Mouse (Mus musculus) right cerebral cortex, adult 2 months (tissue): ENCODE results near the gene Xpot.

Experiments used
- DNase-seq, 2 experiments: peaks; one replicate each; pipeline ENCODE4 v3.0.0; 2021 to 2022; ENCODE audit warnings: low spot score in 2 of 2

Xpot gene

DNA sequence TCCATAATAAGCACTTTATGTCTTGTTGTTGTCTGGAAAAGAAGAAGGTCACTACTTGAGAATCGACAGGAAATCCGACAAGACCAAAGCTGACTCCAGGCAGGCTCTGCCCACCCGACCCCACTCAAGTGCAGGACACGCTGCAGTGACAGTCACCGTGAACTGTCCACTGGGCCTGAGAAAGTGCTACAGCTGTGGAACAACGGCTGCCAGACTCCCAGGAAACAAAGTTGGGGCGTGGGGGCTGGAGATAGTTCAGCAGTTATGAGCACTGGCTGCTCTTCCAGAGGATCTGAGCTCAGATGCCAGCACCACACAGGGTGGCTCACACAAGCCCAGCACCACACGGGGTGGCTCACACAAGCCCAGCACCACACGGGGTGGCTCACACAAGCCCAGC is 49.8 kb downstream of the Xpot start:
- DNase-seq, result no peak

DNA sequence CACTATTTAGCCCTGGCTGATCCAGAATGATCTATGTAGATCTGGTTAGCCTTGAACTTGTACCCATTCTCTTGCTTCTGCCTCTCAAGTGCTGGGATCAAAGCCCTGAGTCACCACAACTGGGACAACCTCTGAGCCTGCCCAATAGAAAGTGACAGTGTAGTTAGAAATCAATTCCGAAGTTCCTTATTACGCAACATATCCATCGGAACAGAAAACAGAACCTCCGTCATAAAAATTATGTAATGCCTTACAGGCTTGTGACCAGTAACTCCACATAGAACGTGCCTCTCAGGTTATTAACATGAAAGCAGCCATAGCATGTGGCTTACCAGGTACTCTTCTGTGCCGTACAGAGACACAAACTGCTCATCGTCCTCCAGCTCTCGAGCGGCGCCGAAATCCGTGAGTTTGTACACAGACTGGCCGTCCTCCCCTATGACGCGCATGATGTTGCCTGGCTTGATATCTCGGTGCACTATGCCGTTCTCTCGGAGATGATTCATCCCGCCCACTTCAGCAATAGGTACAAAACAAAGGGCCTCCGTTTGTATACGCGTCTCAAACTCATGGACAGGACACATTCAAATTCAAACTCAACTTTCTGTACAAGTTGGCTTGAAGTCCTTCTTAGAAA is 54.5 kb downstream of the Xpot start:
- no peak for DNase-seq

DNA sequence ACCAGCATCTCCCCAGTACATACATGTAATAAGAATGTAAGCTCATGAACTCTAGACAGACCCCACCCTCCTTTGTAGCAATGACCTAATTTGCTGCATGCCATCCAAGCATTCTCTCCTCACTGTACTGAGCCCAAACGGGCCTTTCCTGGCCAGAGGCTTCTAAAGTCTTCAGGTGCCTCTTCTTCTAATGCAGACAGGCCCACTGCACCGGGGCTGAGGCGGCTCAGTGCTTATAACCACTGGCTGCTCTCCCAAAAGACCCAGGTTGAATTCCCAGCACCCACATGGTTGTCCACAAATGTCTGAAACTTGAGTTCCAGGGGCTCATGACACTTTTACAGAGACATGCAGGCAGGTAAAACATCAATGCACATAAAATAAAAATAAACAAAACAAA is 55.1 kb downstream of the Xpot start:
- DNase-seq, result no peak

DNA sequence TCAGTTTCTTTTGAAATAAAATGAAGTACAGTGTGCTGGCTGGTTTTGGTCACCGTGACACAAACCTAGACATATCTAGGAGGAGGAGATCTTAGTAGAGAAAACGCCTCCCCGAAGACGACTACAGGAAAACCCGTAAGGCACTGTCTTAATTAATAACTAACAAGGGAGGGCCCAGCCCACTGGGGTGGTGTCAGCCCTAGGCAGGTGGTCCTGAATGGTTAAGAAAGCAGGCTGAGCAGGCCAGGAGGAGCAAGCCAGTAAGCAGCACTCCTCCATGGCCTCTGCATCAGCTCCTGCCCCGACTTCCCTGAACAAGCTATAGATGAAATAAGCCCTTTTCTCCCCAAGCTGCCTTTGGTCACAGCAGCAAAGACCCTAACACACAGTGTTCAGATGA is 56.3 kb downstream of the Xpot start:
- DNase-seq, result no peak

DNA sequence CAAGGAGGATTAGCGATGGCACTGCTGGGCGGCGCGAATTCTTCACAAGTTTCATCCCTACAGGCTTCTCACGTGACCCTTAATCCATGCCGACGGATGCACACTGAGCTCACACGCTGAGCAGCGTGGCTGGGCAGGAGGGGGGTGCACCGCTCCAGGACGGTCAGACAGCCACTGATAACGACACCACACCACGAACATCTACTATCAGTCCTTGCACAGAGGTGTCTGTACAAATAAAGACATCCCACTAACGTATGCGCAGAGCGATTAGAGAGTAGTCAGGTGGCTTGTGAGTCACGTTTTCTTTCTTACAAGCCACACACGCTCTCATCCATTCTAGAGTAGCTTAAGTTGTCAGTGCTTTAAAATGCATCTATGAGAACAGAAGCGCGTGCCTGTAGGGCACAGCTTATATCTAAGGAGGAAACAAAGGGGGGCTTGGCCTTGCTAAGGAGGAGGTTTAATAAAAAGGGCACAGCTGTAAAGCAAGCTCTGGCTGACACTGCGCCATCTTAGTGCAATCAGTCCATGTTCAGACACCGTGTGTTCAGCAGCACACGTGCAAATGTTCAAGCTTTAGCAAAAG is 57.0 kb downstream of the Xpot start:
- no peak for DNase-seq

DNA sequence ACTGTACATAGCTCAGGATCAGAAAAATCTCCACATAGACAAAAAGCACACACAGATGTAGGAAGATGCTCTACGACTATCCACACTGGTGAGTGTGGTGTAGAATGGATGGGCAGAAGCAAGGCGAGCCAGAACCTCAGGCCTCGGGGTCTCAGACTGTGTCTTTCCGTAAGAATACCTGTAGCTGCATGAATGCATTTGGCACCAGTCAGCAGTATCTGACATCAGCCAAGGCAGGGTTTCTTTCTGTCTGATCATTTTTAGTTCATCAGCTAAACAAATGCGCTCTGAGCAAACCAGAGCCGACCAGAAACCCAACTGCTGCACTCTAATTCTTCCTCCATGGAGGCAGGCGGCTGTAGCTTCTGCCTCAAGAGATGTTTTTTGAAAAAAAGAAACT is 57.6 kb downstream of the Xpot start:
- no peak for DNase-seq

DNA sequence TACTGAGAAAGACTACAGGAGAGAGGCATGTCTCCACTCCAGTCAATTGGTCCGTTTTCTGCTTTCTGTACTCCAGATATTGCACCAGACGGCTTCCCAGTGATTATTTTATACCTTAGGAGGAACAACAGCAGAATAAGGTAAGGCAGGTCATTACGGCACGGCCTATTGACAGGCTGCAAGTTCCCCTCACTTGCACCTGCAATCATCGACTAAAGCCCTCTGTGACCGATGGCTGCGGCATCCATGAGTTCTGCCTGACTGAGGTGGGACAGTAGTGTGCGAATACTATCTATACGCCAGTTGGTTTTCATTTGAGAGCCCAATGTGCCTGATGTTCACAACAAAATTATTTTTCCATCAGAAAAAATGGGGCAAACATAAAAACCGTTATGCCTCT is 58.1 kb downstream of the Xpot start:
- no peak for DNase-seq

DNA sequence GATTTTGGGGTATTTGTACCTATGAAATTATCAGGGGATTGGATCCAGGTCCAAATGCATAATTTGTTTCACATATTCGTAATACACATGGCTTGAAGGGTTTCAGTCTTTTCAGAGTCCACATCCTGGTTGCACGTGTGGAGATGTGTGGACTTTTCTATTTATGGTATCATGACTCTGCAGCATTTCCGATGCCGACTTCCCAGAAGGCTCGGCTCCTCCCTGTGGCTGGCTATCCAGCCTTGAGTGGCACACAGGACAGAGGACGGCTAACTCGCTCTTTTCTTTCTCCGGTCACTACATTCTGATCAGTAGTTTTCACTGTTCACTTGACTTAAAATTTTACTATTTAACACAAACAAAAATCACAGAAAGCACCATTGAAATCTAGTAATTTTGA is 61.7 kb downstream of the Xpot start:
- DNase-seq, result no peak

DNA sequence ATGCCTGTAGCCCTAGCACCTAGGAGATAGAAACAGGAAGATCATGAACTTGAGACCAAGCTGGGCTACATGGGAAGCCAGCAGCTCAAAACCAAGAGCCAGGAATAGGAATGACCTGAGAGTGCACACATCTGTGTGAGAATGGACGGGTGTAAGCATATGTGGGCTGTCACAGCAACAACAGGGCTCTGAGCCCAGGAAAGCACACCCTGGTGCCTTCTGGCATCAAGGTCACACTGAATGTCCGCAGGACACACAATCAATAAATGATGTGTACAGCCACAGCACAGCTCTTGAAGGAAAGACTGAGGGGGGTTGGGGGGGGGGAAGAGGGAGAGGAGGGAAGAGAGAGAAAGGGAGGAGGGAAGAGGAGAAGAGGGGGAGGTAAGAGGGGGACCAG is 67.9 kb downstream of the Xpot start:
- no peak for DNase-seq

DNA sequence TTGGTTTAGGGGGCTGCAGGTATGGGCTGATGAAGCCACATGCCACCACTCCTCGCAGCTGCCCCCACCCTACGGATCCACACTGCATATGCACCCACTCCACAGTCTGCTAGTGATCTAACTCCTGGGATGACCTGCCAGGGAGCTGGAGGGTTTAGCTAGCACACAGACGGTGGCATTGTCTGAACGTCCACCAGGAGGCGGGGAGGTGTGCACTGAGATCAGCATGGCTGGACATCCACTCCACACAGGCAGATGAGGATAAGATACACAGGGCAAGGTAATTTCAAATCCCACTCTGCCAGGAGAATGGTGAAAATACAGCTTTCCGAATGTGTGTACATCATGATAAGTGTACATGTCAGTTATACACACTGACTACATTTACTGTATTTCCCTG is 69.9 kb downstream of the Xpot start:
- no peak for DNase-seq

DNA sequence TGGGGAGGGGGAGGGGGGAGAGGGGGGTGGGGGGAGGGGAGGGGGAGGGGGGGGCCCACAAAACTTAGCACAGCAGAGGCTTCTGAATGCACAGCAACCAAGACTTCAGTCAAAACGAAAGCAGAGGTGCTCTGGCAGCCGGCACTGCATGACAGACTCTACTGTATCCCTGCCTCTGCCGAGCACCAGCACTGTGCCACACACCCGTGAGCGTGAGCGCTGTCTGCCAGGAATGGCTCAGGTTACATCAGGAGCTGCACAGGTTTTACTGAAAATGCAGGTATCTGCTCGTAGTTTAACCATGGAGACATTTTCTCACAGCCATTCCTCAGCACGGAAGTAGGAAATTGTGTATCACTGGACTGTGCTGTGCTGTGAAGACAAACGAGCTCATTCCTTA is 75.8 kb downstream of the Xpot start:
- DNase-seq, result no peak

DNA sequence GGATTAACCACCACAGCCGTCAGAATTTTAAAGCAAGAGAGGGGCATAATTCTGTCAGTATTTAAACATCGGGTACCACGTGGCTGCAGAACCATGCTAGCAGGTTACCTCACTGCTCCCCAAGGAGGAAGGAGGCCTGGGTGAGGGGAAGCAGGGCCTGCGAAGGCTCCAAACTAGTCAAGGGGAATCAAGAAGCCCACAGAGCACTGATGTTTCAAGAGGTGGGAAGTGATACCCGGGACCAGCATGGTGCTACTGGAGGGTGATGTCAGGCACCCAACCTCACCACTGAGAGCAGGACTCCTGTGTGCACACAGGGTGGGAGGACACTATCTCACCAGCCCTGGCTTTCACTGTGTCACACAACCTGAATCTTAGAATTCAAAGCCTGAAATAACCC is 76.5 kb downstream of the Xpot start:
- no peak for DNase-seq

DNA sequence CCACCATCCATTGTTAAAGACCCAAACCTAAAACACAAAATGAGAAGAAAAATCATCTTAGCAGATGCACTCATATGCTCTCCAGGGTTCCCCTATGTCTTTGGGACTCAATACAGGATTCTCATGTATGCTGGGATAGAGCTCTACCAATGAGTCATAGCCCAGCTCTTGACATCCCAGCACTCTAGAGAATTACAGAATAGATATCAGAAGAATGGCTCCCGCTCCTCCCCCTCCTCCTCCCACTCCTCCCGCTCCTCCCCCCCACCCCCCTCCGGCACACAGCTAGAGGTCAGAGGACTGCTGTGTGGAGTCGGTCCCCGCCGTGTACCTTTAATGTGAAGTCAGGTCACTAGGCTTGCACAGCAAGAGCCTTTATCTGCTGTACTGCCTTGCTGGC is 79.0 kb downstream of the Xpot start:
- DNase-seq, result no peak

DNA sequence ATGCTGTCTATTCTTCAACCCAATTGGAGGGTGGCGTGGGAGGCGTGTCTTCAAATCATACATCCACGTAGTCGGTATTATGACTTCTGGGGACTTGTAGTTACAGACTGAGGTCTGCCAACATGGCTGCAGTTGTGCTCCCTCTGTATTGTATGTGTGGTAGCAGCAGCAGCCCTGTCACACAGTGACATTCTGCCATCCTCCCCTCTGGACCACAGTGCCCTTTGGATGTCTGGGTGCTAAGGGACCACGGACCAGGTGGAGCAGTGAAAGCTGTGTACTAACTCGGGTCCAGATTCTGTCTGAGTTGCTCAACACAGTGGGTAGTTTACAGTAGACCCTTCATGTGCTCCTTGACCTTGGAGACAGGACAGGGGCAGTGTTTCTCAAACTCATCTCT is 82.6 kb downstream of the Xpot start:
- no peak for DNase-seq

DNA sequence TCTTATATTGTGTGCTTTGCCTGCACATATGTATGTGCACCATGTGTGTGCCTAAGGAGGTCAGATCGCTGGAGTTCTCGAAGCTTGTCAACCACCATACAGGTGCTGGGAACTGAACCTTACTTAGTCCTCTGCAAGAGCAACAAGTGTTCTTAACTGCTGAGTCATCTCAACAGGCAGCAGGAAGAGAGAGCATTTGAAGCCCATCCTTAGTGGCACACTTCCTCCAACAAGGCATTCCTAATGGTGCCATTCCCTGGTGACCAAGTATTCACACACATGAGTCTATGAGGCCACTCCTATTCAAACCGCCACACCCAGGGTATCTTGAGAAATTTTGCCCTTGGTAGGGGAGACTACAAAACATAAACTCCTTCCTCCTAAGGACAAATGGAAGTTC is 84.0 kb downstream of the Xpot start:
- no peak for DNase-seq
